Mouse (Mus musculus) midbrain, embryonic 12.5 days (tissue): ENCODE data around the gene Gm20388. TPM values are rescaled to one million over a fixed set of nuclear protein-coding genes. Genes with fewer than 3 reads are reported as not detected.

Experiments used
- ATAC-seq: fragments of 200-750 bp; cut with Nextera tagmentation; 2 replicates; pipeline ENCODE4 v1.8.0; 2017; ENCODE audit warnings: low read depth, moderate TSS enrichment, moderate library complexity; ENCODE audit not compliant: low FRiP score
- H3K27ac ChIP-seq: fragments of 300-500 bp; sonication (generic); replicated peaks from 2 replicates; pipeline ENCODE4 v1.5.1; 2016; ENCODE audit warnings: mild to moderate bottlenecking
- H3K27me3 ChIP-seq: fragments of 300-500 bp; sonication (generic); 2 replicates; pipeline ENCODE4 v1.6.1; 2016; ENCODE audit warnings: mild to moderate bottlenecking
- H3K36me3 ChIP-seq: fragments of 300-500 bp; sonication (generic); 2 replicates; pipeline ENCODE4 v1.6.1; 2016
- H3K4me1 ChIP-seq: fragments of 300-500 bp; sonication (generic); 2 replicates; pipeline ENCODE4 v1.6.1; 2016
- H3K4me2 ChIP-seq: fragments of 300-500 bp; sonication (generic); replicated peaks from 2 replicates; pipeline ENCODE4 v1.6.1; 2016; ENCODE audit warnings: mild to moderate bottlenecking, moderate library complexity
- H3K4me3 ChIP-seq: fragments of 300-500 bp; sonication (generic); 2 replicates; pipeline ENCODE4 v1.5.1; 2016; ENCODE audit warnings: mild to moderate bottlenecking
- H3K9ac ChIP-seq: fragments of 300-500 bp; sonication (generic); replicated peaks from 2 replicates; pipeline ENCODE4 v1.6.1; 2016; ENCODE audit warnings: mild to moderate bottlenecking, moderate library complexity
- H3K9me3 ChIP-seq: fragments of 300-500 bp; sonication (generic); 2 replicates; pipeline ENCODE4 v1.6.1; 2016; ENCODE audit warnings: mild to moderate bottlenecking
- WGBS: fragments of 180-500 bp; shearing (Covaris S2); methylation state at CpG from one replicate; pipeline ENCODE4 v1.1.7; 2016; 5-methylcytosine and 5-hydroxymethylcytosine counted together
- polyA plus RNA-seq: library from polyadenylated mRNA; unstranded; fragments of >200 nt; fragmentation: Nextera tagmentation; extraction: Ambion mirVana; gene quantifications from 2 replicates; pipeline ENCODE4 v1.2.1, GENCODE M21; 2016

Gm20388 gene
- polyA plus RNA-seq, 1 experiment from 2014 or later = not detected

- H3K27ac ChIP-seq = no peak overlapping the region
- no peak overlapping the region for H3K4me3 ChIP-seq
These were observed 2635.6 kb downstream of the Gm20388 start for GRCm38 (mm10) chr8:122546066-122546755.

DNA sequence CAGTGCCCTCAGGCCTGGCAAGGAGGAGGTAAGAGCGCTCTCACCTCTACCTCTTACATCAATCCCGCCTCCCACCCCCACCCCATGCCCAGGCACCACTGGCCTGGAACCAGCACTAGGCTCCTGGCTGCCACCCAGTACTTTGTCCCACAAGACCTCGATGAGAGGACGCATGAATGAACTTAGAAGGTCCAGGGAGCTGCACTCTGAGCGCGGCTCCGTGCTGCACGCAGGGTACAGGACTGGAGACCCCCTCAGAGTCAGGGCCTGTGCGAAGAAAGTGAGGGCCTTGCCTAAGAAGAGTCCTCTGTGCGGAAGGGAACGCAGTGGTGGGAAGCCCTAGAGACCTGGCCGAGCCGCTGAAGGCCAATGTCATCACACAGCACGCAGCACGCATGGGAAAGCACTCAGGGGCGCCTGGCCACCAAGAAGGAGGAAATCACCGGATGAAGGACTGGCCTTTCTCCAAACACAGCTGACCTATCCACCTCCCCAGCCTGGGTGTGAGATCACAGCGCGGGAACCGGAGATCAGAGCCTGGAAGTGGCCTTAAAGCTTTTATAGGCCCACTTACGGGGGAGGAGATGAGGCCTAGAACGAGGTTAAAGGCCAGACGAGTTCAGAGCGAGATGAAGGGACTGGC lies 2636.3 kb downstream of the Gm20388 start:
- no peak overlapping the region for H3K4me2 ChIP-seq
- H3K9ac ChIP-seq = no peak overlapping the region
- WGBS = 71% methylated on average over 24 of the region's 24 CpGs

More at GRCm38 (mm10) chr8:122546066-122546755, 2635.6 kb downstream of the Gm20388 start:
- Histone ChIP-seq H3K4me1 (peaks cover 7% of the 10 kb centered on the region), H3K9me3 (no peaks in the 10 kb centered on the region), H3K27me3 (peaks cover 35% of the 10 kb centered on the region), H3K9ac (no peak overlapping the region), H3K4me2 (no peak overlapping the region), H3K36me3 (no peaks in the 10 kb centered on the region)
- no peak for ATAC-seq
- 88% methylated on average over 6 of the region's 7 CpGs for WGBS

GRCm38 (mm10) chr8:122547815-122548214 lies 2637.2 kb downstream of the Gm20388 start:
- H3K4me3 ChIP-seq = no peak overlapping the region
- peaks cover 10% of the 10 kb centered on the region for H3K4me1 ChIP-seq
- H3K4me2 ChIP-seq = no peak overlapping the region
- ATAC-seq = no peak
- WGBS = 32% methylated on average over 5 of the region's 5 CpGs
- H3K9ac ChIP-seq = no peak overlapping the region
- H3K27me3 ChIP-seq = peaks cover 45% of the 10 kb centered on the region
- no peak overlapping the region for H3K27ac ChIP-seq
- no peaks in the 10 kb centered on the region for H3K9me3 ChIP-seq
- H3K36me3 ChIP-seq = no peaks in the 10 kb centered on the region

More for the DNA sequence above, 2636.3 kb downstream of the Gm20388 start:
- H3K36me3 ChIP-seq = no peaks in the 10 kb centered on the region
- no peaks in the 10 kb centered on the region for H3K9me3 ChIP-seq
- peaks cover 10% of the 10 kb centered on the region for H3K4me1 ChIP-seq
- peaks cover 42% of the 10 kb centered on the region for H3K27me3 ChIP-seq
- H3K4me3 ChIP-seq = no peak overlapping the region
- no peak overlapping the region for H3K27ac ChIP-seq
- no peak for ATAC-seq

DNA sequence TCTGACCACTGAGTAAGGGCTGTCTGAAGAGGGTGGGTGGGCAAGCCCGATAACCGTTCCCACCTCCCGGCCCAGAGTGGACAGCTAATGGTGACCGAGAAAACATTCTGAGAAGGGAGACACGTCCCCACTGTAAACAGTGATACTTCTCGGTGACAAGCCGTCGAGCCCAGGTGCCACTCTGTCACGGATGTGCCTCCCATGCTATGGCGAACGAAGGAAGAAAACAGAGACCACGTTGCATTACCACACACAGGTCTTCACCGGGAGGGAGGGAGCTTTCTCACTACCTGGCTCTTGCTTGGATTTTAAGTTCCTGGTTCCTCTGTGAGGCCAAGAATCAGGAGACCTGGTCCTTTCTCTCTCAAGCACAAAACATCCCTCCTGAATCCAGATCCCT lies 2637.7 kb downstream of the Gm20388 start:
- Histone ChIP-seq H3K27me3 (peaks cover 45% of the 10 kb centered on the region), H3K27ac (no peak overlapping the region), H3K4me3 (no peak overlapping the region), H3K9ac (no peak overlapping the region), H3K36me3 (no peaks in the 10 kb centered on the region), H3K9me3 (no peaks in the 10 kb centered on the region), H3K4me2 (no peak overlapping the region), H3K4me1 (peaks cover 10% of the 10 kb centered on the region)
- ATAC-seq = no peak
- 80% methylated on average over 13 of the region's 13 CpGs for WGBS

DNA sequence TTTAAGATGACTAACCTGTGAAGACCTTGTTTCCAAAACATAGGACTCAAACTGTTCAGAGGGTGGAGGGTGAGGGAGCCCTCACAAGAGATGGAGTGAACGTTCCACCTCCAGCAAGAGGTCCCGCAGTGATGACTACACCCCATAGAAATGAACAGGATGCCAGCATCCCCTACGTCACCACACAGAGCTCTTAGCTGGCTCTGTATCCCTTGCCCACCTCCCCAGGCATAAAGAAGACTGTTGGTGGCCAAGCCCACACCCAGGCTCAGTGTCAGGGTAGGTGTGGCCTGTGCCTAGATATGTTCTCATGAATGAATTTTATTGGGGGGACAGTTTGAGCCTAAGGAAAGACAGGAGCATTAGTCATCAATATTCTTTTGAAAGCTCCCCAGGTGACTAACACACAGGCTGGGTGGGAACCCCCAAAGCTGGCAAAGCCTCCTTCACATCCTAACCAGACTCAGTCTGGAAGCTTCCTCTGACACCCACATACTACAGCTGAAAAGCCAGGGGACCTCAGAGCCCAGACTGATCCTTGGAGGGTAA lies 2638.3 kb downstream of the Gm20388 start:
- H3K4me3 ChIP-seq = no peak overlapping the region
- 84% methylated on average over 3 of the region's 3 CpGs for WGBS

DNA sequence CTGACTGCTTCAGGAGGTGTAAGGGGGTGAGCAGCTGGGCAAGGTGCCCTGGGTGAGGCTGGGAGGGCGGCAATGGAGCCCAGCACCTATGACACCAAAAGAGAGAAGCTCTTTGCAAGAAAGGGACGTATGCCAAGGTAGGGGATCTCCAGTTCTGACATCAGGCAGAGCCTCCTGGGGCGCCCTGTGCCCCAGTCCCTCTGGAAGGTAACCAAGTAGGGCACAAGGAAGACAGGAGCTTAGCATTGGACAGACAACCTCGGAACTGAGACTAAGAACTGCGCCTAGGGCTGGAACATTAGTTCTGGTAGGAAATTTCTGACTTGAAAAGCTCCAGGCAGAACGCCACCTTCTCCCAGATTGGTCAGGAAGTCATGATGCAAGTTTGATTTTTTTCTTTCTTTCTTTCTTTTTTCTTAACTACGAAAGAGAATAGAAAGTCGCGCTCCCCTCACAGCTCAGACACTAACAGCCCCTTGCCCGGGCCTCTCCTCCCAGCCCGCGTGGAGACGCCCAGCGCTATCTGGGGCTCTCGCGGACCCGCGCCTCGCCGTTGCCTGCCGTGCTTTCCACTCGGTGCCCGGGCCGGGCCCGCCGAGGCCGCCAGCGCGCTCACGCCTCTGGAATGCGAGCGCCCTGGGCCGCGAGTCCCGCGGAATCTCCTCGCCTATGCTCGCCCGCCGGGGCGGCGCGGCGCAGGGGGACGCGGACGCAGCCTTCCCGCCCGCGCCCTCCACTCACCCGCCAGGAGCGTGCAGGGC lies 2639.8 kb downstream of the Gm20388 start:
- 4% methylated on average over 52 of the region's 52 CpGs for WGBS
- H3K27ac ChIP-seq = peak overlapping the region; percentile 20
- peaks cover 10% of the 10 kb centered on the region for H3K4me1 ChIP-seq
- peak overlapping the region; percentile 53 for H3K4me3 ChIP-seq
- H3K36me3 ChIP-seq = no peaks in the 10 kb centered on the region
- peaks cover 45% of the 10 kb centered on the region for H3K27me3 ChIP-seq
- no peak for ATAC-seq
- H3K9me3 ChIP-seq = no peaks in the 10 kb centered on the region
- peak overlapping the region; percentile 76 for H3K4me2 ChIP-seq
- H3K9ac ChIP-seq = peak overlapping the region; percentile 50

More for the DNA sequence above, 2638.3 kb downstream of the Gm20388 start:
- Histone ChIP-seq H3K4me2 (peak overlapping the region; percentile 6), H3K9me3 (no peaks in the 10 kb centered on the region), H3K4me1 (peaks cover 10% of the 10 kb centered on the region), H3K9ac (no peak overlapping the region), H3K36me3 (no peaks in the 10 kb centered on the region), H3K27me3 (peaks cover 45% of the 10 kb centered on the region), H3K27ac (no peak overlapping the region)
- ATAC-seq = no peak

- no peak for ATAC-seq
- H3K4me3 ChIP-seq = peak overlapping the region; percentile 53
- H3K27me3 ChIP-seq = peaks cover 45% of the 10 kb centered on the region
- no peaks in the 10 kb centered on the region for H3K36me3 ChIP-seq
- peak overlapping the region; percentile 20; the same call in 1 of the 2 replicates for H3K27ac ChIP-seq
- H3K9me3 ChIP-seq = no peaks in the 10 kb centered on the region
- H3K4me1 ChIP-seq = peaks cover 10% of the 10 kb centered on the region
- peak overlapping the region; percentile 76 for H3K4me2 ChIP-seq
- H3K9ac ChIP-seq = peak overlapping the region; percentile 50
- WGBS = 2% methylated on average over 41 of the region's 43 CpGs
These were observed 2640.3 kb downstream of the Gm20388 start for GRCm38 (mm10) chr8:122550995-122551264.

DNA sequence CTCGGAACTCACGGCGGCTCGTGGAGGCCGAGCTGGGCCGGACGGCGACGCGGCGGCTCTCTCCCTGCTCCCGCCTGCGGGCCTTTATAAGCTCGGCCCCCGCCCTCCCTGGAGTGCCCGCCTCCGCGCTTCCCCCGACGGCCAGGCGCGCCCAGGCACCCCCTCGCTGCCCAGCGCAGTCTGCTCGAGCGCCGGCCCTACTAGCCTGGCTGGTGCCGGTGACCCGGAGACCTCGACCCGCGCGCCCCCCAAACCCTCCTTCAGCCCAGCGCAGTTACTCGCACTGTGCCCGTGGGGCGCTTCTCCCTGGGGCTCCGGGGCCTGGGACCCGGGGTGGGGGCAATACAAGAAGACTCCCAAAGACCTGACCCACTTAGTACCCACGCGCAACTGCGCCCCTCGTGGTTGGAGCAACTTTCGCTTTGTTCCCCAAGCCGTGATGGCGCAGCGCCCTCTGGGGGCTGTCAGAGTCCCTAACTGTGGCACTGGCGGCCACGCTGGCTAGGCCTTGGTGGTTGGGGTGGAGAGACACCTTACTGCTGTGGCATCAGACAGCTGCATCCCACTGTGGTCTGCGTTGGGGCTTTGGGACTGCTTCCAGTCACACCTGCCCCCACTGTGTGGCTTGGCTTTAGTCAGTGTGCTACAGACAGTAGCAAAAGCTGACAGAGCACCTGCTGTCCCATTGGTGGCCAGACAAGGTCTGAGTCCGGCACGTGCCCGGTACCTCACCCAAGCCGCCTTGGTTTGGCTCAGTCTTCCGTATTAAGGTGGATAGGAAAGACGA lies 2640.8 kb downstream of the Gm20388 start, which contains the start of gene Piezo1:
TSS of gene Piezo1 (minus strand) at position 65 of the 787 bp plus-strand sequence.
- Histone ChIP-seq H3K9me3 (no peaks in the 10 kb centered on the region), H3K36me3 (no peaks in the 10 kb centered on the region), H3K9ac (peak within 1 kb of the TSS; percentile 50), H3K4me3 (peak within 1 kb of the TSS; percentile 53), H3K4me2 (peak within 1 kb of the TSS; percentile 76), H3K27ac (peak within 1 kb of the TSS; percentile 20), H3K4me1 (peaks cover 10% of the 10 kb centered on the region), H3K27me3 (peaks cover 45% of the 10 kb centered on the region)
- ATAC-seq = no peak
- 13% methylated on average over 50 of the region's 56 CpGs for WGBS

- WGBS = 82% methylated on average over 6 of the region's 6 CpGs
These were observed 2644.1 kb downstream of the Gm20388 start for GRCm38 (mm10) chr8:122554786-122555185.

GRCm38 (mm10) chr8:122556030-122557009 lies 2645.7 kb downstream of the Gm20388 start:
- no peaks in the 10 kb centered on the region for H3K36me3 ChIP-seq
- H3K9ac ChIP-seq = no peak overlapping the region
- H3K4me1 ChIP-seq = peaks cover 9% of the 10 kb centered on the region; the same call in 1 of the 2 replicates
- 63% methylated on average over 12 of the region's 12 CpGs for WGBS
- H3K9me3 ChIP-seq = no peaks in the 10 kb centered on the region
- ATAC-seq = no peak
- no peak overlapping the region for H3K4me2 ChIP-seq
- H3K27me3 ChIP-seq = peaks cover 9% of the 10 kb centered on the region
- no peak overlapping the region for H3K4me3 ChIP-seq
- H3K27ac ChIP-seq = no peak overlapping the region

More at GRCm38 (mm10) chr8:122554786-122555185, 2644.1 kb downstream of the Gm20388 start:
- H3K4me1 ChIP-seq = peaks cover 18% of the 10 kb centered on the region
- ATAC-seq = no peak
- H3K4me2 ChIP-seq = no peak overlapping the region
- no peaks in the 10 kb centered on the region for H3K9me3 ChIP-seq
- no peaks in the 10 kb centered on the region for H3K36me3 ChIP-seq
- H3K4me3 ChIP-seq = no peak overlapping the region
- peaks cover 24% of the 10 kb centered on the region for H3K27me3 ChIP-seq
- no peak overlapping the region for H3K27ac ChIP-seq
- no peak overlapping the region for H3K9ac ChIP-seq
